Mouse (Mus musculus): ENCODE data around the gene Fgfr2.
A peak's percentile ranks its signal among the peaks of the same experiment; 100 is the strongest.

Fgfr2 gene

GRCm38 (mm10) chr7:131809584-131810181, 1313.5 kb downstream of the Fgfr2 start:
- DNase-seq (ENCODE audit: low spot score): no peak

- DNase-seq (ENCODE audit: low spot score): no peak
Observed at GRCm38 (mm10) chr7:131807257-131807656, 1315.9 kb downstream of the Fgfr2 start.

GRCm38 (mm10) chr7:131805525-131806202, 1317.5 kb downstream of the Fgfr2 start:
- no peak for DNase-seq (ENCODE audit: low spot score)

GRCm38 (mm10) chr7:131800416-131801045, 1322.6 kb downstream of the Fgfr2 start:
- DNase-seq (ENCODE audit: low spot score): no peak

- DNase-seq (ENCODE audit: low spot score): no peak
Observed at GRCm38 (mm10) chr7:131797161-131797560, 1326.0 kb downstream of the Fgfr2 start.

GRCm38 (mm10) chr7:131788595-131789206, 1334.4 kb downstream of the Fgfr2 start:
- DNase-seq (ENCODE audit: low spot score): no peak

GRCm38 (mm10) chr7:131785721-131786120, 1337.4 kb downstream of the Fgfr2 start:
- no peak for DNase-seq (ENCODE audit: low spot score)

- no peak for DNase-seq (ENCODE audit: low spot score)
Observed at GRCm38 (mm10) chr7:131778271-131778985, 1344.7 kb downstream of the Fgfr2 start.

GRCm38 (mm10) chr7:131777461-131778270, 1345.5 kb downstream of the Fgfr2 start:
- no peak for DNase-seq (ENCODE audit: low spot score)

GRCm38 (mm10) chr7:131776191-131776752, 1346.9 kb downstream of the Fgfr2 start:
- DNase-seq (ENCODE audit: low spot score): peak; percentile 21

GRCm38 (mm10) chr7:131757922-131758321, 1365.2 kb downstream of the Fgfr2 start:
- DNase-seq (ENCODE audit: low spot score): no peak

GRCm38 (mm10) chr7:131747152-131748010, 1375.8 kb downstream of the Fgfr2 start:
- no peak for DNase-seq (ENCODE audit: low spot score)

- DNase-seq (ENCODE audit: low spot score): no peak
Observed at GRCm38 (mm10) chr7:131746752-131747151, 1376.4 kb downstream of the Fgfr2 start.

GRCm38 (mm10) chr7:131743193-131743592, 1380.0 kb downstream of the Fgfr2 start:
- DNase-seq (ENCODE audit: low spot score): no peak

GRCm38 (mm10) chr7:131722783-131723575, 1400.2 kb downstream of the Fgfr2 start:
- DNase-seq (ENCODE audit: low spot score): no peak

GRCm38 (mm10) chr7:131722316-131722715, 1400.8 kb downstream of the Fgfr2 start:
- DNase-seq (ENCODE audit: low spot score): no peak

GRCm38 (mm10) chr7:131718280-131718679, 1404.9 kb downstream of the Fgfr2 start:
- no peak for DNase-seq (ENCODE audit: low spot score)

- DNase-seq (ENCODE audit: low spot score): no peak
Observed at GRCm38 (mm10) chr7:131713076-131713475, 1410.1 kb downstream of the Fgfr2 start.

- DNase-seq (ENCODE audit: low spot score): no peak
Observed at GRCm38 (mm10) chr7:131696889-131697288, 1426.3 kb downstream of the Fgfr2 start.
